Mouse (Mus musculus): ENCODE measurements around the gene Sptan1.

DNA sequence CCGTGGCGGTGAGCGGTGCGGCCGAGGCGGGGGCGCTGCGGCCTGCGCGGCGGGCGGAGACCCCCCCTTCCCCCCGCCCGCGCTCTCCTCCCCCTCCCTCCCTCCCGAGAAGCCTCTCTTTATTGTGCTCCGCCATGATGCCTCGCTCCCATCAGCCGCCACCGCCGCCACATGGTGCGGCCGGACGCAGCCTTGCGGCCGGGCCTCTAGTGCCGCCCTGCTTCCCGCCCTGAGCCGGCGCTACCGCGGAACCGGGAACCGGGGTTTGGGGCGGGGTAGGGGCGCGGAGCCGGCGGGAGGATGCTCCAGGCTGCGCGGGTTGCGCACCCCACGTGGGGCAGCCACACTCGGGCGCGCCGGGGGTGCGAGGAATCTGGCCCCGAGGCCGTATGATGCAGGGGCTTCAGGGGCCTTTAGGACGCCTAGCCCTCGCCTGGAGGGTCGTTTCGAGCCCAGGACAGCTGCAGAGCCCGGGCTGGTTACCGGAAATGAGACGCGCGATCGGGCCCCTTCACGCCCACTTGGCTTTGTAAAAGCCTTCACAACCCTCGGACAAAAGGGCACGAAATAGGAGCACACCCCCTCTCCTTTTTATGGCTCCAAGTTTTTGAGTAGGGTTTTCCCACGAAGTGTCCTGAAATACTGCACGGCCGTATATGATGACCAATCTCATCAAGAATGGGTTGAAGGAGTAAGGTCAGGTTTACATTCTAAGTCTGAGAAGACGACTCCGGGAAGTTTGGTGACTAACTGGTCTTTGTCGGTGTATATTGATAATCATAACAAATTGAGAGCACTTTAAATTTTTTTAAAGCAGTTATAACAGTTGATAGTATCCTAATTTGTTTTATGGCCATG is 101.9 kb downstream of the Sptan1 start:
- TF ChIP-seq GATA1 (IDR thresholded peaks at IDR 0.05; ENCODE audit: low read length), result no peak
- no peak for TF ChIP-seq TAL1 (IDR thresholded peaks at IDR 0.05; ENCODE audit: low read length)
